Mouse (Mus musculus) gastrocnemius, adult 2 months (tissue): ENCODE measurements around the gene Isg15. TPM values are rescaled to one million over a fixed set of nuclear protein-coding genes. Genes with fewer than 3 reads are reported as not detected.
A peak's percentile ranks its signal among the peaks of the same experiment; 100 is the strongest.

ENCODE experiments used
- DNase-seq: peaks from one replicate; pipeline ENCODE4 v3.0.0; 2022
- H3K27ac ChIP-seq: fragments of 200-600 bp; 2 replicates; pipeline ENCODE4 v1.8.1; 2022; ENCODE audit warnings: mild to moderate bottlenecking
- H3K4me3 ChIP-seq: fragments of 200-600 bp; 2 replicates; pipeline ENCODE4 v1.8.1; 2022; ENCODE audit warnings: mild to moderate bottlenecking, moderate library complexity
- CTCF ChIP-seq: fragments of 200-600 bp; IDR thresholded peaks from 2 replicates; pipeline ENCODE4 v1.8.1; 2022; ENCODE audit warnings: antibody characterized with exemption, mild to moderate bottlenecking, moderate library complexity
- intact Hi-C: fragments of 180-260 bp; cut with DNase I; formaldehyde crosslinking; loops from one replicate; pipeline ENCODE4 v1.15.1; 2025
- total RNA-seq, 2 experiments: library from RNA; stranded (reverse); gene quantifications; 2 replicates each; pipeline ENCODE4 v1.2.3; 2021

Gene Isg15
- total RNA-seq, 2 experiments from 2014 or later, result 1.1 TPM; not detected in 1

DNA sequence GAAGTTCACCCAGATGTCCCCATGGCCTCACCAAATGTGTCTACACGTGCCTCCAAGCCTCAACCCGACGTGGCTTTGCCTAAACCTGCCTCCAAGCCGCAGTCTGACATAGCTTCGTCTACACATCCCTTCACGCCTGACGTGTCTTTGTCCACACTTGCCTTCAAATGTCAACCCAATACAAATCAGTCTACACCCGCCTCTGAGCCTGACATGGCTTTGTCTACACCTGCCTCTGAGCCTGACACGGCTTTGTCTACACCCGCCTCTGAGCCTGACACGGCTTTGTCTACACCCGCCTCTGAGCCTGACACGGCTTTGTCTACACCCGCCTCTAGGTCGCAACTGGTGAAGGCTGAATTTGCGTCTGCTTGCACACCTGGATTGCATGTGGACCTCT lies 17.2 kb upstream of the Isg15 start:
- H3K27ac ChIP-seq, result peak overlapping the region; percentile 97
- H3K4me3 ChIP-seq, result peak overlapping the region; percentile 64
- intact Hi-C loops, result no loop called here
- no peak for TF ChIP-seq CTCF
- DNase-seq, result peak; percentile 53

DNA sequence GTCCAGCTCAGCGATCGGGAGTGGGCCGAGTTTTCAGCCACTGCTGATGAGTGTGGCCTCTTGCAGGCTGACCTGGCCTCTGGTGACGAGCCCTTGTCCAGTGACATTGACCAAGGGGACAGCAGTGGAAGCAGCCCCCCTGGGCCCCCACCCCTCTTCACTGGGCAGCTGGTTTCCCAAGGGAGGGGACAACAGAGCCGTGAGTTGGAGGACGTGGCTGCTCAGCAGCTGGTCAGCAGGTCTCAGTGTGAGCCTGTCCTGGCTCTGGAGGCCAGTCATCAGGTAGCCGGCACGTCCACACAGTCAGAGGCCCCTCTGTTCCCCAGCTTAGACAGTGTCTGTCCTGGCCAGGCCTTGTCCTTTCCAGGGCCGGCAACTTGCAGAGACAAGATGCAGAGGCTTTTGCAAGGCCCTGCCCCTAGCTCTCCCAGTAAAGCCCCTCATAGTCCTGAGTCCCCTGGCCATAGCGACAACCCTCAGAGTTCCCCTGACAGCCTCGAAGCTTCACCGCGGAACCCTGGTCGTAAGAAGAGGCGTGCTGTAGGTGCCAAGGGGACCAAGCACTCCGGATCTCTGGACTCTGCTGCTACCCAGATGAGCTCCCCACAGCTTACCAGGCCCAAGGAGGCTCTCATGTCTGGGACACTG lies 16.5 kb upstream of the Isg15 start:
- intact Hi-C loops, result no loop called here
- peak overlapping the region; percentile 64 for H3K4me3 ChIP-seq
- H3K27ac ChIP-seq, result peak overlapping the region; percentile 97
- DNase-seq, result peak; percentile 71
- no peak for TF ChIP-seq CTCF

DNA sequence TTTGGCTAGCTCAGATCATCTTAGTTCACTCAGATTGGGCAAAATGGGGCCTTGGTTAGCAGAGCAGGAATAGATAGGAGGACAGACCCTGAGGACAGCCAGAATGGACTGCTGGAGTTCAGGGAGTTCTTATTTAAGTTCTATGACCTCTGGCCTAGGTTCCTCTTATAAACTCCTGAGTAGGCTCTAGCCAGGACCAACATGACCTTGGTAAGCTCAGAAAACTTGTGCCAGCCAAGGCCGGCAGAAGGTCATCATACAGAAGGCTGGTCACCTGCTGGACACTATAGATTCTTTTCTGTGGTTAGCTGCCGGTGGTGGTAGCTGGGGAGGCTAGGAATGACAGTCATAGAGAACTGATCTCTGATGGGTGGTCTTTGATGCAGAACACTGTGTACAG lies 15.6 kb upstream of the Isg15 start:
- intact Hi-C loops, result no loop called here
- H3K27ac ChIP-seq, result peak overlapping the region; percentile 97
- no peak for TF ChIP-seq CTCF
- H3K4me3 ChIP-seq, result peak overlapping the region; percentile 64
- DNase-seq, result peak; percentile 49

DNA sequence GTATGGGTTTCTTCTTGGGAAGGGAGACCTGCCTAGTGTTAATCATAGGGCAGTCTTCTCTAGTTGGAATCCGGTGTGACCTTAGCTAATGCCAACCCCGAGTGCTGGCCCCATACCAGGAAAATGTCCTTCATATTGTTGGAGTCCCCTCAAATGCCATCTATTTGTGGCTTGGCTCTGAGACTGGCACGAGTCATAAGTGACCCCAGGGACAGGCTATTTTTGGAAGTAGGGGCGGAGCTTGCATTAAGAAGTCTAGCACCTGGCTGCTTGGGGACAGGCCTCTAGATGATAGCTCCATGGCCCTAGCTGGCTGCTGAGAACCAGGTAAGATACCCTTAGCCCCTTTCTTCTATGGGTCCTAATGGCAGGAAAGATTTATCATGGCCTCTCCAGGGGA lies 15.0 kb upstream of the Isg15 start, which contains the start of gene Perm1:
Gene Perm1, plus strand, starts transcription at position 220 of the 400 bp plus-strand sequence.
- peak; percentile 93 for DNase-seq
- no peak for TF ChIP-seq CTCF
- peak within 1 kb of the TSS; percentile 64 for H3K4me3 ChIP-seq
- intact Hi-C loops, result no loop called here
- peak within 1 kb of the TSS; percentile 97 for H3K27ac ChIP-seq

DNA sequence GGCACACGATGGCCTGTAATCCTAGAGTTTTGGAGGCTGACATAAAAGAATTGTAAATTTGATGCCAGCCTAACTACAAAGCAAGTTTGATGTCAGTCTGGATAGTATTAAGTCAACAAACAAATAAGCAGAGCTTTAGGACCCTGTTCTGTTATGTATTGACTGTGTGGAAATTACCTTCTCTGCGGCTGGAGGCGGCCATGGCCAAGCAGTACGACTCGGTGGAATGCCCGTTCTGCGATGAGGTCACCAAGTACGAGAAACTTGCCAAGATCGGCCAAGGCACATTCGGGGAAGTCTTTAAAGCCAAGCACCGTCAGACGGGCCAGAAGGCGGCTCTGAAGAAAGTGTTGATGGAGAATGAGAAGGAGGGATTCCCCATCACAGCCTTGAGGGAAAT lies 12.5 kb upstream of the Isg15 start:
- no peak for DNase-seq
- Histone ChIP-seq H3K27ac (no peak overlapping the region), H3K4me3 (no peak overlapping the region)
- TF ChIP-seq CTCF, result no peak
- intact Hi-C loops, result no loop called here

DNA sequence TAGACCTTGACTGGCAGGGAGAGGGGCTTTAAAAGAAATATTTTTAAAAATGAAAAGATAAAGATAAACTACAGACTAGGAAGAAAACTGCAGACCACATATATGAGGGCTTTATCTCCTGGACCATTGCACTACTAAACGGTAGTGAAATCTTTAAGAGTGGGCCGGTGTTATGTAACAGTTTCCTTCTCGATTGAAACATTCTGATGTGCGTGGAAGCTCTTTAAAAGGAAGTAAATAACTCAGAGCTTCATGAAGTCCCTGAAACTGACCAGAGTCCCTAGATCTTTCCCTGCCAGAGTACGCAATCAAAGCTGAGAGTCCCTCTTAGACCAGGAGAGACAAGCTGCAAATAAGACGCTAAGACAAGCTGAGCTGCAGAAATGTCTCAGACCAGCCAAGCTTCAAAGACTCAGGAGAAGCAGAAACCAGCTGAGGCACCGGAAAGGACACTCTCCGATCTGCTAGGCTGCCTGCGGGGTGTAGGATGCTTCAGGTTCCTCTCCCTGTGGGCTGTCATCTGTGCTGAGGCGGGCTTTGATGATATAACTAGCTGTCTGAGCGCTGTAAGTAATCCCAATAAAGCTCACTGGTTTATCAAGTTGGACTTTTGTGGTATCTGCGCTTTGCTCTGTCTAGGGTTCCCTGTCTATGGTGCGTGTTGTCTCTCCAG lies 9.5 kb upstream of the Isg15 start:
- H3K27ac ChIP-seq, result no peak overlapping the region
- intact Hi-C loops, result no loop called here
- TF ChIP-seq CTCF, result no peak
- no peak overlapping the region for H3K4me3 ChIP-seq
- no peak for DNase-seq

DNA sequence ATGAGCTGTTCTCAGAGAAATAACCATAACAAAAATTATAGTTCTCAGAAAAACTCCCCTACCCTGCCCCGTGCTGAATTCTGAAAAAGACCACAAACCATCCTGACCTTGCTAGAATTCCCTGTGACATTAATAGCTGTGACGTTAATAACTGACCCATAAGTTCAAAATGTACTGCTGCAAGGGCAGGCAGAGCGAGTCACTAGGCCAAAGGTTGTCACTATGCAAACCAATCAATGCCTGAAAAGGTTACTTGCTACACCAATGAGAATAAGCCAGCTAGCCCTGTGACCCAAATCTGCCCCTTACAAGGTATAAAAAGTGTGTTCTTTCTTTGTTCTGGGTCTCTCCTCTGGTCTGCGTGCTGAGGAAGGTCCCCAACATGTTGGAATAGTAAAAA lies 8.3 kb upstream of the Isg15 start:
- TF ChIP-seq CTCF, result no peak
- H3K27ac ChIP-seq, result no peak overlapping the region
- no peak overlapping the region for H3K4me3 ChIP-seq
- no peak for DNase-seq
- intact Hi-C loops, result no loop called here

DNA sequence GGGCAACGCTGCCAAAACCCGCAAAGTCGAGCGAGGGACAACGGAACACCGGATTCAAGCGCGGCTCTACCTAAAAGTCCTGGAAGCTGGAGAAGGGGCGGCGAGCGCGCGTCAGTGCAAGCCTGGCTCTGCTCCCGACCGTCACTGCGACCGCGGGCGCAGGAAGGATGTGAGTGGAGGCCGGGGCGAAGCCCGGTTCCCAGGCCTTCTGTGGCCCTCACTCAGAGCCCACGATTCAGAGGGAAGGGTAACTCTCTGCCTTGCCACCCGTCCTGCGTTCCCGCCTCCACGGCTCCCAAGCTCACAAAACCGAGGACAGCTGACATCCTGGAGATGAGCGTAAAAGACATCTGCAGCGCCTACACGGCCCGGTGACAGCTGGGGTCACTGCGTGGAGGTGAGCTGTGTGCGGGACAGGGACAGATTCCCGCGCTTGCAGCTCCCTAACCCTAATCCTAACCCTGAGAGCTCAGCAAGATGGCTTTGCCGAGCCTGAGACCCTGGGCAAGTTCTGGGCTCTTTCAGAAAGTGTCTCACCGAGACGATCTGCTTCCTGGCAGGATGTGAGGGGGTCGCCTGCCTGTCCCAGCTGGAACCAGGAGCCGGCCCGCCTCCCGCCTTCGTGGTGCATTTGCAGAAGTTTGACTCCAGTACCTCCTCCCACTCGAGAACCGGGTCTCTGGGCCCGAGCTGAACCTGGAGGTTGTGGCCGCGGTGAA lies 3.0 kb upstream of the Isg15 start:
- DNase-seq, result peak; percentile 45
- intact Hi-C loops, result loop anchor here (2.0 kb wide), 1 partner anchor 31 kb away; the partner anchor contains the start of gene Plekhn1
- no peak for TF ChIP-seq CTCF
- H3K27ac ChIP-seq, result peak overlapping the region; percentile 93
- peak overlapping the region; percentile 87 for H3K4me3 ChIP-seq

DNA sequence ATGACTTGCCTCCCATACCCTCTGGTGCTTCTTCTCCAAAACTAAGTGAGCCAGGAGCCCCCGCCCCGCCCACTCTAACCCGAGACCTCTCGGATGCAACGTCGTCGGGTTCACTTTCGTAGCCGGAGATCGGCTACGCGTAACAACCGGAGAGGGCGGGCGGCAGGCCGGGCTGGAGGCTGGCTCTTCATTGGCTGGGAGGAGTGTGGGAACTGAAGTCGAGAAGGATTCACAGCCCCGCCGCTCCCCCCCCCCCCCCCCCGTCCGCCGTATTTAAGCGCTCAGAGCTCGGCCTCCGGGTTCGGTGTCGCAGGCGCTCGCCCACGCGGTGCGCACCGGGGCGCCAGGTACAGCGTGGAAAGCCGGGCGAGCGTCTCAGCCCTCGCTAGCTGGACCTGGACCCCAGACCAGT lies 2.4 kb upstream of the Isg15 start, which contains the start of gene AW011738:
Gene AW011738, plus strand, starts transcription at position 304 of the 412 bp plus-strand sequence.
- intact Hi-C loops, result loop anchor here (2.0 kb wide), 1 partner anchor 32 kb away; the partner anchor contains the start of gene Plekhn1
- Histone ChIP-seq H3K4me3 (peak within 1 kb of the TSS; percentile 87), H3K27ac (peak within 1 kb of the TSS; percentile 93)
- TF ChIP-seq CTCF, result no peak
- DNase-seq, result peak; percentile 89

DNA sequence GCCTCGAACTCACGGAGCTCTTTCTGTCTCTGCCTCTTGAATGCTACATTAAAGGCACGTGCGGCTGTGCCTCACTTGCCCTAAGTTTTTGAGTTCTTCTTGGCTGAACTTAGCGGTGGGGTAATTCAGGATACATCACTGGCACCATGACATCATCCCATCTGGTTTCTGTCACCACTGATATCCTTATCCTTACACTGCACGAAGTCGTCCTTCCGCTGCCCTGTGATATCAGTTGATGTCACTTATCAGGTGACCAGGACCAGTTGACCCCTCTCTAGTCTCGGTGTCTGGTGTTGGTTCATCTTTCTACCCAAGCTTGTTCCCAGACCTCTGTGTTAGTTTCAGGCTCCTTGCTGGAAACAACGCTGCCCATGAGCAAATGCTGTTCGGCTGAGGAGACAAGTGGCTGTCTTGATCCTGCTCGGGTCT lies 1.9 kb upstream of the Isg15 start:
- DNase-seq, result no peak
- peak overlapping the region; percentile 87 for H3K4me3 ChIP-seq
- H3K27ac ChIP-seq, result peak overlapping the region; percentile 93
- intact Hi-C loops, result loop anchor here (2.0 kb wide), 1 partner anchor 32 kb away; the partner anchor contains the start of gene Plekhn1
- TF ChIP-seq CTCF, result no peak

DNA sequence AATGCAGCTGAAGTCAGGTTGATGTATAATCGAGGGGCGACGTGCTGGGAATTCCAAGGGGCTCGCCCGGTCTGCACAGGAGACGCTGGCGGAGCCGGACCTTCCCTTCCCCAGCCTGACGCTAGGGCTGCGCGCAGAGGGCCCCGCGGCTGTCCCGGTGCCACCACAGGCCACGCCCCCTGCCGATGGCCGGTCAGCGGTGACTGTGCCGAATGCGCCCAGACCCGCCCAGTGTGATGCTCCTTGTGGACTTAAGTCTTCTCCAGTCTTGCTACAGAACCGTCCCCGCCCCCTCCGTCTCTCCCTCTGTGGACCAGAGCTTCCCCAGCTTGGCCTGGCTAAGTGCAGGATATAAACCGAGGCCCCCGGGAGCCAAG lies 2.8 kb downstream of the Isg15 start:
- Histone ChIP-seq H3K27ac (peak overlapping the region; percentile 94), H3K4me3 (peak overlapping the region; percentile 96)
- TF ChIP-seq CTCF, result peak; percentile 30; the same call in 1 of the 2 replicates
- intact Hi-C loops, result loop anchor here (2.0 kb wide), 1 partner anchor 87 kb away; no protein-coding TSS in a partner anchor
- DNase-seq, result peak; percentile 95

DNA sequence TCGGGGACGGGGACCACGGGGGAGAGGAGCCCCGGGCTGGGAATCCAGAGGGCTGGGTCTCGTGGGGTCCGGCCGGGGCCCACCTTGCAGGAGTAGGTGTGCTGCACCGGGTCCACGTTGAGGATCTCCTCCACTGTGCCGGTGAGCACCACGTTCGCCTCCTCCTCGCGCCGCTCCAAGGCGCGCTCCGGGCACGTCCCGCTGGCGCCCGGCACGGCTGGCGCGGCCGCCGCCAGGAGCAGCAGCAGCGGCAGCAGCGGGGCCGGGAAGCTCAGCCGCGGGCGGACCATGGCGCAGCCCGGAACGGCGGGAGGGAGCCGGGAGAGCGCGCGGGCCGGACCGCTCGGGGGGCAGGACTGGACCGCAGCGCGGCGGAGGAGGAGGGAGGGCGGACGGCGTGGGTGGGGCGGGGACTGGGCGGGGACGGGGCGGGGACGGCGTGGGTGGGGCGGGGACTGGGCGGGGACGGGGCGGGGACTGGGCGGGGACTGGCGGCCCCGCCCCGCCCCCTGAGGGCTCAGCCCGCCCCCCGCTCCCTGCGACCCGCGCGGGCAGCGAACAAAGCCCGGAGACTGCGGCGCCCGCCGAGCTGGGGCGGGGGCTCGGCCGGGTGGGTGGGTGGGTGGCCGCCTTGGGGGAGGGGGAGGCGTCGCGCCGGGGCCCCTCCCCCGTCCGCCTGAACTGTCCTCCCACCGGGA lies 3.3 kb downstream of the Isg15 start, which contains the start of gene Agrn:
Gene Agrn, minus strand, starts transcription at position 358 of the 698 bp plus-strand sequence.
- Histone ChIP-seq H3K27ac (peak within 1 kb of the TSS; percentile 94), H3K4me3 (peak within 1 kb of the TSS; percentile 96)
- intact Hi-C loops, result loop anchor here (2.0 kb wide), 1 partner anchor 86 kb away; no protein-coding TSS in a partner anchor
- DNase-seq, result peak; percentile 89
- TF ChIP-seq CTCF, result no peak
